Mouse (Mus musculus): ENCODE measurements around the gene Olfr1413. TPM values are rescaled to one million over a fixed set of nuclear protein-coding genes. Genes with fewer than 3 reads are reported as not detected.
A peak's percentile ranks its signal among the peaks of the same experiment; 100 is the strongest.

Olfr1413 gene
- polyA plus RNA-seq, 1 experiment = not detected

GRCm38 (mm10) chr1:92607711-92608110, 36.6 kb downstream of the Olfr1413 start:
- H3K4me1 ChIP-seq (ENCODE audit: control insufficient read depth, insufficient read depth, low read length) = no peaks in the 10 kb centered on the region
- TF ChIP-seq CTCF (IDR thresholded peaks at IDR 0.05; ENCODE audit: extremely low read depth, insufficient read depth, low read length) (no peak), POLR2A (IDR thresholded peaks at IDR 0.05; ENCODE audit: extremely low read depth, insufficient read depth, low read length) (no peak)
- H3K4me3 ChIP-seq (ENCODE audit: insufficient read depth, low read length) = no peak overlapping the region
- H3K27ac ChIP-seq (ENCODE audit: insufficient read depth, low read length) = no peak overlapping the region

DNA sequence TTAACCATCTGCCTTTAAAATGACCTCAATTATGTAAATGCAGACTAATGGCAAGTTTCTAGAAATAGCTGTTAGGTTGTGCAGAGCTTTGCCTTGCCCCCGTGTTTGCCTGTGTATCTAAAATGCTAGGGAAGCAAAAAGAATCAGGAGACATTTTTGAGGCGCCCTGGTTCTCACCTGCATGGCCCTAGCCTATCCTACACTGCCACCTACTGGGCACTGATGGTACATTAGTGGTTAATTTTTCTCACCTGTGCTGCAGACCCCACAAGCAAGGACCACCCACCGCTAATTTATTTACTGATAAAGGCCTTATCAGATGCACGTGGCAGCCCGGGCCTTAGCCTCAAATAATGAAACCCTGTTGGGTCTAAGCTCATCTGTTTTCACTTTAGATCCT, 39.9 kb downstream of the Olfr1413 start:
- H3K4me3 ChIP-seq (ENCODE audit: insufficient read depth, low read length) = no peak overlapping the region
- H3K27ac ChIP-seq (ENCODE audit: insufficient read depth, low read length) = no peak overlapping the region
- TF ChIP-seq POLR2A (IDR thresholded peaks at IDR 0.05; ENCODE audit: extremely low read depth, insufficient read depth, low read length) (no peak), CTCF (IDR thresholded peaks at IDR 0.05; ENCODE audit: extremely low read depth, insufficient read depth, low read length) (peak; percentile 92)
- H3K4me1 ChIP-seq (ENCODE audit: control insufficient read depth, insufficient read depth, low read length) = no peaks in the 10 kb centered on the region

DNA sequence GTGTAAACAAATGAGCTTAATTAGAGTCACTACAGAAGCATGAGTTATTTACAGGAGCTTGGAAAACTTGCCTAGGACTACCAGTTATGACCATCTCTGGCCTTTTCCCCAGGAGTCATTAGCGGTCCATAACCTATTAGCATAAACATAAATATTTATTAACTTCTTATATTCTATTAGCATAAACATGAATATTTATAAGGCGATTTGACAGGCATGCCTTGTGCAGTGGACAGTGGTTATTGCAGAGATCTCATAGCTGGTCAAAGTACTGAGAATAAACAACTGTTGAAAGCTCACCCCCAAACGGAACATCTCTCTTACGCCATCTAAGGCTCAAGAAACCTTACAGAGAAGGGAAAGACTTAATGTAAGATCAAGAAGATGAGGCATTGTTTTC, 42.1 kb downstream of the Olfr1413 start:
- no peak overlapping the region for H3K27ac ChIP-seq (ENCODE audit: insufficient read depth, low read length)
- H3K4me1 ChIP-seq (ENCODE audit: control insufficient read depth, insufficient read depth, low read length) = no peaks in the 10 kb centered on the region
- H3K4me3 ChIP-seq (ENCODE audit: insufficient read depth, low read length) = no peak overlapping the region
- TF ChIP-seq POLR2A (IDR thresholded peaks at IDR 0.05; ENCODE audit: extremely low read depth, insufficient read depth, low read length) = no peak
- TF ChIP-seq CTCF (IDR thresholded peaks at IDR 0.05; ENCODE audit: extremely low read depth, insufficient read depth, low read length) = no peak

DNA sequence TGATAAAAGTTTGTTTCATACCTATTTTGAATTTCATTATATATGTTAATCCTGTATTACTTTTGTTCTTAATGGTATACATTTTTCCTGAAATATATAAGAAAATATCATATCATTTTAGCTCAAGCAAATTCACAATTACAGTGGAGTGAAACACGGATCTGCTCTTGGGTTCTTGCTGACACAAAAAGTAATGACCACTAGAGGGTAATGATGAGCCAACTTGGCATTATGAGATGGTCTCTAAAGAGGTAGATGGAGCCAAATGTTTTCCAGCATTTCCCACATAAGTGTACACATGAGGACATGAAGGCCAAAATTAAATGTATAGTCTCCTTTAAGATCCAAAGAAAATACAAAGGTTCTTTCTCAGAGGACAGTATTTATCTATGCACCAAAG, 43.4 kb downstream of the Olfr1413 start:
- Histone ChIP-seq H3K27ac (ENCODE audit: insufficient read depth, low read length) (no peak overlapping the region), H3K4me1 (ENCODE audit: control insufficient read depth, insufficient read depth, low read length) (no peaks in the 10 kb centered on the region), H3K4me3 (ENCODE audit: insufficient read depth, low read length) (no peak overlapping the region)
- TF ChIP-seq POLR2A (IDR thresholded peaks at IDR 0.05; ENCODE audit: extremely low read depth, insufficient read depth, low read length) = no peak
- TF ChIP-seq CTCF (IDR thresholded peaks at IDR 0.05; ENCODE audit: extremely low read depth, insufficient read depth, low read length) = peak; percentile 30

- no peak overlapping the region for H3K4me3 ChIP-seq (ENCODE audit: insufficient read depth, low read length)
- no peak for TF ChIP-seq CTCF (IDR thresholded peaks at IDR 0.05; ENCODE audit: extremely low read depth, insufficient read depth, low read length)
- TF ChIP-seq POLR2A (IDR thresholded peaks at IDR 0.05; ENCODE audit: extremely low read depth, insufficient read depth, low read length) = no peak
- no peaks in the 10 kb centered on the region for H3K4me1 ChIP-seq (ENCODE audit: control insufficient read depth, insufficient read depth, low read length)
- no peak overlapping the region for H3K27ac ChIP-seq (ENCODE audit: insufficient read depth, low read length)
Observed at GRCm38 (mm10) chr1:92616046-92616445, 44.9 kb downstream of the Olfr1413 start.

DNA sequence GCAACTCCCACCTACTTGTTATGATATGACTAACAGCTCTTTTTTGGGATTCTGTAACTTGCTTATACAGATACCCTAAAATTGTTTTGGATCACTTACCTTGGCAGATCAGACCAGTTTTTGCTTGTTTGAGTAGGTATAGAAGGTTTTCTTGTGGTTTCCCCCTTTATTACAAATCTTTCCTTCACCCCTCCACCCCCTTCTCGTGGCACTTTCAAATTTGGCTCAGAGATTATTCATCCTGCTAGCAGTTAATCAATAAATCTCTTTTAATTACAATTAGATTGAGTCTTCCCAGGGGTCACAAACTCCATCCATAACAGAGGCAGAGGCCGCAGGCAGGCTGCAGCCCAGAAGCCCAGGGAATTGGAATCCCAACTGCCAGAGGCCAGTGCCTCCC, 46.4 kb downstream of the Olfr1413 start, which contains the start of gene Olfr12:
Gene Olfr12 (plus strand): TSS at position 301 of the 400 bp plus-strand sequence.
- Histone ChIP-seq H3K4me1 (ENCODE audit: control insufficient read depth, insufficient read depth, low read length) (no peaks in the 10 kb centered on the region), H3K4me3 (ENCODE audit: insufficient read depth, low read length) (no peak within 1 kb of the TSS), H3K27ac (ENCODE audit: insufficient read depth, low read length) (no peak within 1 kb of the TSS)
- no peak for TF ChIP-seq POLR2A (IDR thresholded peaks at IDR 0.05; ENCODE audit: extremely low read depth, insufficient read depth, low read length)
- no peak for TF ChIP-seq CTCF (IDR thresholded peaks at IDR 0.05; ENCODE audit: extremely low read depth, insufficient read depth, low read length)

DNA sequence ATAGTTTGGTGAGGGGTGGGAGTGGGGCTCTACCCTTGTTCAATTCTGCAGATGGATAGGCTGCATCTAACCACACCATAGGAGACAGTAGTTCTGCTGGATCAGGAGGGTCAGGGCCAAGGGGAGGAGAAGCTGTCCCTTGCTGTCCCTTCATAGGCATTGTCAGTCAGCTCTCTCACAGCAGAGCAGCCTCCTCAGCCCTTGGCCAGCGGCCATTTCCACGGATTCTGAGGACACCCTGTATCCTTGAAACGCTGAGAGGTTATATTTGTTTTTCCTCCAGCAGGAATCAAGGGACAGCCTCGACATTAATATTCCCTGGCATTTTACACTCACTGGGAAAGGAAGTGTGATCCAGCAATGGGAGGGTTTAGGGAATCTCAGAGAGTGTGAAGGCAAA, 47.2 kb downstream of the Olfr1413 start:
- H3K4me3 ChIP-seq (ENCODE audit: insufficient read depth, low read length) = no peak overlapping the region
- H3K4me1 ChIP-seq (ENCODE audit: control insufficient read depth, insufficient read depth, low read length) = no peaks in the 10 kb centered on the region
- no peak for TF ChIP-seq CTCF (IDR thresholded peaks at IDR 0.05; ENCODE audit: extremely low read depth, insufficient read depth, low read length)
- H3K27ac ChIP-seq (ENCODE audit: insufficient read depth, low read length) = no peak overlapping the region

Other genes starting within 250 kb of the Olfr1413 start
- gene Ndufa10, start 97.5 kb upstream of the Olfr1413 start, polyA plus RNA-seq (2012; rRNA removed) = 173 and 175 TPM in 2 replicates
- gene Olfr1416, start 86.2 kb upstream of the Olfr1413 start, polyA plus RNA-seq (2012; rRNA removed) = not detected in 2 replicates
- not detected in 2 replicates for gene Olfr1415, start 75.2 kb upstream of the Olfr1413 start, polyA plus RNA-seq (2012; rRNA removed)
- not detected in 2 replicates for gene Olfr1414, start 52.7 kb upstream of the Olfr1413 start, polyA plus RNA-seq (2012; rRNA removed)
- gene Olfr1412, start 14.5 kb downstream of the Olfr1413 start, polyA plus RNA-seq (2012; rRNA removed) = not detected in 2 replicates
- gene Olfr1411, start 23.1 kb downstream of the Olfr1413 start, polyA plus RNA-seq (2012; rRNA removed) = not detected in 2 replicates
- not detected in 2 replicates for gene Olfr1410, start 34.5 kb downstream of the Olfr1413 start, polyA plus RNA-seq (2012; rRNA removed)
- not detected in 2 replicates for gene Olfr12, start 46.5 kb downstream of the Olfr1413 start, polyA plus RNA-seq (2012; rRNA removed)
- gene Cops9, start 70.7 kb downstream of the Olfr1413 start, polyA plus RNA-seq (2012; rRNA removed) = 363 and 403 TPM in 2 replicates
- gene Otos, start 77.5 kb downstream of the Olfr1413 start, polyA plus RNA-seq (2012; rRNA removed) = 0.27 and 0.49 TPM in 2 replicates

Data from cortical plate, adult 2 months (tissue).